Mouse (Mus musculus): ENCODE measurements around the gene Coasy. TPM values are rescaled to one million over a fixed set of nuclear protein-coding genes. Genes with fewer than 3 reads are reported as not detected.

The Coasy gene
- 18.0 TPM for polyA plus RNA-seq (2014; fragmentation: Illumina TruSeq; extraction: RNeasy Lipid Tissue Mini Kit (QIAGEN cat#74804); ENCODE audit: low read depth, low replicate concordance)

DNA sequence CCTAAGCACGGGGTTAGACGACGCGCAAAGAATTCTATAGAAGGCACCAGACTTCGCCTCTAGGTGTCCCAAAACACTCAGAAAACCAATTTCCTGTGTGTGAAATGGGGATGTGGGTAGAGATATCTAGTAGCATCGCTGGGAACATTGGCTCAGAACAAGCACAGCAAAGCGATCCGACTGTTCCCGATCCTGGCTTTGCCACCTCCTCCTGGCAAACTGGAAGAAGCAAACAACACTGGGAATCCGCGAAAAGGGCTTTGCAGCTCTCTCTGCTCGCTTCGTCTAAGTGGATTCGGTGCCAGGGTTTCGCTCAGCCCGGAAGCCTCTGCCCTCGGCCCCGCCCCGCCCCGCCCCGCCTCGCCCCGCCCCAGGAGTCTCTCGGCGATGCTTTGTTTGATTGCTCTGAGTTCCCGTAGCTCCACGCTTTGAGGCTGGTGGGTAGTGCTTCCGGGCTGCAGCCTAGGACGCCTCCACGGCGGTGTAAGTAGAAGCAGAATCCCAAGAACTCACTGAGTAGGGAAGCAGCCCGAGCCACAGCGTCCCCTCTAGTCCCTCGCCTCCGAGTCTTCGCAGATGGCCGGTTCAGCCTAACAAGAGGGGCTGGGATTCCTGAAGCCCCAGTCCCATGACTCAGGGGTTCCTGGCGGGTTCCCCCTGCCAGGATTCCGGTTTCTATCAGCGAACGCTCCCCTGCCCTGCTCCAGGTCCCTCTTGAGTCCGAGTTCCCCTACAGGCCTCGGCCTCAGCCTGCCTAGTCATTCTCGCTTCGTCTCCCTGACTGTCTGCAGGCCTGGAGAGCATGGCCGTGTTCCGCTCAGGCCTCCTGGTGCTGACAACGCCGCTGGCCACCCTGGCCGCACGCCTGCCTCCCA, at the start of gene Coasy:
Gene Coasy, plus strand, starts transcription at position 358 of the 875 bp plus-strand sequence.

DNA sequence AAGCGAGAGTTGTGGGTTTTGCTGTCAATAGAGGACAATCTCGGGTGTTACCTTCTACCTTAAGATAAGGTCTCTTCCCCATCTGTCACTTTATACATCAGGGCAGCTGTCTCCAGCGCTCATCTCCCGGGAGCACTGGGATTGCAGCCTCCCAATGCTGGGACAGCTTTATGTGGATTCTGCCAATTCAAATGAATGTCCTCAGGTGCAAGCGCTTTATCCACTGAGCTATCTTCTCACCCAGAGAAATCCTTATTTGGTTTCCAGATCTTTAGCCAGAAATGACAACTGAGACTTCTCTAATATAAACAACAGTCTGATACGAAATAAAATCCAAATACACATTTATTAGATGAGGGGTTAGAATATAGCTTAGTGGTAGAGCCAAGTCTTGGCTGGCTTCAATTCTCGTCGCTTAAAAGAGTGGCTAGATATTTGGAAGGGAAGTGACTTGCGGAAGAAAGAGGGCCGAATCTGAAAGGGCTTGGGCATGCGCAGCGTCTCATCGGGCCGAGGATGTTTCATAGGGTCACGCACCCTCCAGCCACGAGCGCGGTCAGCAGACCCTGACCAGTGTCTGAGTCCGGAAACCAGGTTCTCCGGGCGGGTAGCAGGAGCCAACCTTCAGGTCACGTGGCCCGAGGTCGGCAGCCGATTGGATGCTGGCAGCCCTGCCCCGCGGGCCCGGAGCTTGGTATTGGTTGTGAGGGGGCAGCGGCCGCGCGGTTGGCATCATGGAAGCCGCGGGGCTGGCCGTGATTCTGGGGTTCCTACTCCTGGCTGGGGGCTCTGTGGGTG, 12.8 kb upstream of the Coasy start, which contains the start of gene Naglu:
Gene Naglu, plus strand, starts transcription at position 622 of the 798 bp plus-strand sequence.

DNA sequence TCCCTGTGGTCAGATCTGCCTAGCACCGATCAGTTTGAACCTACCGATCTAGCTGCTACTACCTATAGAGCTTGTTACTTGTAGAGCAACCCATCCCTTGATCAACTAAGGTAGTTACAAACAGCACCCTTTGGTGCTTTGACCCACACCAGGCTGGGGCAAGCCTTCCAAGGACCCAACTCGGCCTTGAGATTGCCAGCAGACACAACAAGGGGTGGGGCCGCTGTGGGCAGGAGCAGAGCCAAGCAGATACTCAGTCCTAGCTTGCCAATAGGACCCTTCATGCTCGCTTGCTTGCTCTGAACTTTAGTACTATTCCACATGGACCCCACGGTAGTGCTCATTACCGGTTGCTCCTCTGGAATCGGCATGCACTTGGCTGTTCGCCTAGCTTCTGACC, 4.2 kb upstream of the Coasy start, which contains the start of gene Hsd17b1:
Gene Hsd17b1, plus strand, starts transcription at position 291 of the 400 bp plus-strand sequence.

DNA sequence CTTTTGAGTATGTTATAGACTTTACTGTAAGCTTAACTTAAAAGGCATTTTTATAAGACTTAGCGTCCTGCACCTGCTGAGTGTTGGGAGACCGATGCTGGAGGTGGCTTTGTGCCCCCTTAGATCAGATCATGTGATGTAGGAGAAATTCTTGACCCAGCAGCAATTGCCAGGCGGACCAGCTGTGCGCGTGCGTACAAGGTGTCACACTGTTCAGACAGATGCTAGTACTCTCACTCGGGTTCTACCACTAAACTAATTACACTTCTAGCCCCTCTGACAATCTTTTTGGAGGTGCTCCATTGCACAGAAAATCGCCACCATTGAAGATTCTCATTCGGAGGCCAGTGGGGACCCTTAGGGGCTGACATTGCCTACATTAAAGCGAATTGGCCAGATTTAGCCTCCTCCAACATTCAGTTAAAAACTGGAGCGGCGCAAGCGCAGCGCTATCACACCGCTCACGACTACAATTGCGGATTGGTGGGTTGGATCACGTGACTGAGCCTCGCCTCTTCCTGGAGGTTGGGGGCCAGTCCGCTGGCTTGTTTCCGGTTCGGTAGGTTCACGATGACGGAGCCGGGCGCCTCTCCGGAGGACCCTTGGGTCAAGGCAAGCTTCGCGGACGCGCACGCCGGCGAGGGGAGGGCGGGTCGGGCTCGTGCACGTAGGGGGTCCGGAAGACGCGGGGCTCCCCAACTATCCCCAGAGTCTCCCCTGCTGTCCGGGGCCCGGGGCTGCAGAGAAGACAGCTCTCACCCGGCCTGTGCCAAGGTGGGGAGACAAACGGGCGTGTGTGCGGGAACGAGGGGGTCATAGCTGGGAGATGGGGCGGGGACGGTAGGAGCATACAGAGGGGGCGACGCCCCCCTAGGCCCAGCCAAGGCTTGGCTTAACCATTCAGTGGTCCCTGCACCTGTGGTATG, 4.7 kb downstream of the Coasy start, which contains the start of gene Mlx:
Gene Mlx, plus strand, starts transcription at position 522 of the 926 bp plus-strand sequence.

DNA sequence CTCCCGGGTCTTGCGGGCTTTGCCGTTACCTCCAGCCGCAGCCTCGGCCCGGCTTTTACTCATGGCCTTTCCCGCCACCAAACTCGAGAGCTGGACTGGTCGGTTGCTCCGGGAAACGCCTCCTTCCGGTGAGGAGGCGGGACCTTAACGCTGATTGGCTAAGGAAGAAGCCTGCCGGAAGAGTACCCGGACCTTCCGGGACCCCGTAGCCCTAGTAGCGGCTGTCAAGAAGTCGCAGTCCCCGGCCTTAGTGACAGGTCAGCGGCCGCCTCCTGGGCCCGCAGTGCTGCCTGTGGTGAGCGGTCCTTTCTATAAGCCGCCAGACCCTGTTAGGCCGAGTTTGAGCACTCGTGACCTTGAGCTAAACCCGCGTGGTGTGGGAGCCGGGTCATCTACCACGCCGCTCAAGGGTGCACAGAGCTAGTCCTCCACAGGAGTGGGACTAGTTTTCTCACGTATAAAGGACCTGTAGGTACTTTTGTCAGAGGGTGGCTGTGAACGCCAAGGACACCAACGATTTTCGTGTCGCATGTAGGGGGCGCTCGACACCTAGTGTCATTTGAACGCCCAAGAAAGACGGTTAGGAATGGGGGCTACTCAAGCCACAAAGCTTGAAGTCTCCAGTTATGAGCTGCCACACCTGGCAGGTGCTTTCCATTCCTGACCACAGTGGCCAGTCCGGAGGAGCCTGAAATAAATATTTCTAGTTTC, 13.1 kb downstream of the Coasy start, which contains the start of gene Psmc3ip:
Gene Psmc3ip, minus strand, starts transcription at position 123 of the 711 bp plus-strand sequence.

DNA sequence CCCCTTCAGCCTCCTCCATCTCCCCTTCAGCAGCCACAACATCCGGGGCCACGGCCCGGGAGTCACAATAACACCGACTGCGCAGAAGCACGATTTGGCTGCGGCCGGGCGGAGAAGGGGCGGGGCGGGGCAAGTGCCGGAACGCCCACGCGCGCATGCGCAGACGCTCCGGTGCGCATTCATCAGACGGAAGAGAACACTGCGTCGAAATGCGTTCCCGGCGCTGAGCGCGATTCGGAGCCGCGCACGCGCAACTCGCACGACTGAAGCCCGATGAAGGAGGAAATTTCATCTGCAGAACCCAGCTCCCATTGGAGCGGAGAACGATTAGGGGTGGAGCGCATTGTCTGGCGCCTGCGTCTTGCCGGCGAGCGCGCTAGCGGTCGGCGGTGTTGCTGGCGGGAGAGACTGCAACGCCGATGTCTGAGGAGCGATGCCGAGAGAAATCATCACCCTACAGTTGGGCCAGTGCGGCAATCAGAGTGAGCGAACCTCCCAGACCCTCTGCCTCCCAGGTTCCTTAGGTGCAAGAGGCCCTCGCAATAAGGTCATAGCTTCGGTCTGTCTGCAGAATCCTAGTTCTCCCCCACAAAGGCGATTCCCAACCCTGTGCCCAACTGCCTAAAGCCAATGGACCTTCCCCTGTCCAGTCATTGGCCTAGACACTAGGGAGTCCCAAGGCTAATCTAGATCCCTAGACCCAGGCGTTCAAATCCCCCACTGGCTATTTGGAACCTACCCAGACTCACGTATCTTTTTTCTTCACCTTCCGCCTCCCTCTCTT, 37.6 kb downstream of the Coasy start, which contains the start of the genes Retreg3 and Tubg1:
Gene Retreg3, minus strand, starts transcription at position 133 of the 784 bp plus-strand sequence.
Gene Tubg1, plus strand, starts transcription at position 178 of the 784 bp plus-strand sequence.

Other genes with a start within 250 kb of the Coasy start
- gene Stat5b, start 231.8 kb upstream of the Coasy start, polyA plus RNA-seq (2014; fragmentation: Illumina TruSeq; extraction: RNeasy Lipid Tissue Mini Kit (QIAGEN cat#74804); ENCODE audit: low read depth, low replicate concordance): 38.3 TPM
- 22.1 TPM for gene Stat5a, start 223.2 kb upstream of the Coasy start, polyA plus RNA-seq (2014; fragmentation: Illumina TruSeq; extraction: RNeasy Lipid Tissue Mini Kit (QIAGEN cat#74804); ENCODE audit: low read depth, low replicate concordance)
- 83.2 TPM for gene Stat3, start 143.0 kb upstream of the Coasy start, polyA plus RNA-seq (2014; fragmentation: Illumina TruSeq; extraction: RNeasy Lipid Tissue Mini Kit (QIAGEN cat#74804); ENCODE audit: low read depth, low replicate concordance)
- gene Cavin1, start 111.7 kb upstream of the Coasy start, polyA plus RNA-seq (2014; fragmentation: Illumina TruSeq; extraction: RNeasy Lipid Tissue Mini Kit (QIAGEN cat#74804); ENCODE audit: low read depth, low replicate concordance): 133 TPM
- gene Atp6v0a1, start 73.1 kb upstream of the Coasy start, polyA plus RNA-seq (2014; fragmentation: Illumina TruSeq; extraction: RNeasy Lipid Tissue Mini Kit (QIAGEN cat#74804); ENCODE audit: low read depth, low replicate concordance): 72.1 TPM
- 10.5 TPM for gene Naglu, start 12.6 kb upstream of the Coasy start, polyA plus RNA-seq (2014; fragmentation: Illumina TruSeq; extraction: RNeasy Lipid Tissue Mini Kit (QIAGEN cat#74804); ENCODE audit: low read depth, low replicate concordance)
- gene Hsd17b1, start 4.2 kb upstream of the Coasy start, polyA plus RNA-seq (2014; fragmentation: Illumina TruSeq; extraction: RNeasy Lipid Tissue Mini Kit (QIAGEN cat#74804); ENCODE audit: low read depth, low replicate concordance): 0.81 TPM
- gene Mlx, start 4.7 kb downstream of the Coasy start, polyA plus RNA-seq (2014; fragmentation: Illumina TruSeq; extraction: RNeasy Lipid Tissue Mini Kit (QIAGEN cat#74804); ENCODE audit: low read depth, low replicate concordance): 35.5 TPM
- 4.0 TPM for gene Psmc3ip, start 12.9 kb downstream of the Coasy start, polyA plus RNA-seq (2014; fragmentation: Illumina TruSeq; extraction: RNeasy Lipid Tissue Mini Kit (QIAGEN cat#74804); ENCODE audit: low read depth, low replicate concordance)
- 35.9 TPM for gene Retreg3, start 37.3 kb downstream of the Coasy start, polyA plus RNA-seq (2014; fragmentation: Illumina TruSeq; extraction: RNeasy Lipid Tissue Mini Kit (QIAGEN cat#74804); ENCODE audit: low read depth, low replicate concordance)
- 30.3 TPM for gene Tubg1, start 37.4 kb downstream of the Coasy start, polyA plus RNA-seq (2014; fragmentation: Illumina TruSeq; extraction: RNeasy Lipid Tissue Mini Kit (QIAGEN cat#74804); ENCODE audit: low read depth, low replicate concordance)
- gene Tubg2, start 73.3 kb downstream of the Coasy start, polyA plus RNA-seq (2014; fragmentation: Illumina TruSeq; extraction: RNeasy Lipid Tissue Mini Kit (QIAGEN cat#74804); ENCODE audit: low read depth, low replicate concordance): 2.6 TPM
- 2.4 TPM for gene Cntnap1, start 88.0 kb downstream of the Coasy start, polyA plus RNA-seq (2014; fragmentation: Illumina TruSeq; extraction: RNeasy Lipid Tissue Mini Kit (QIAGEN cat#74804); ENCODE audit: low read depth, low replicate concordance)
- gene Plekhh3, start 88.8 kb downstream of the Coasy start, polyA plus RNA-seq (2014; fragmentation: Illumina TruSeq; extraction: RNeasy Lipid Tissue Mini Kit (QIAGEN cat#74804); ENCODE audit: low read depth, low replicate concordance): 16.2 TPM
- not detected for gene Ccr10, start 92.9 kb downstream of the Coasy start, polyA plus RNA-seq (2014; fragmentation: Illumina TruSeq; extraction: RNeasy Lipid Tissue Mini Kit (QIAGEN cat#74804); ENCODE audit: low read depth, low replicate concordance)
- gene Ezh1, start 143.9 kb downstream of the Coasy start, polyA plus RNA-seq (2014; fragmentation: Illumina TruSeq; extraction: RNeasy Lipid Tissue Mini Kit (QIAGEN cat#74804); ENCODE audit: low read depth, low replicate concordance): 30.8 TPM
- gene Ramp2, start 163.5 kb downstream of the Coasy start, polyA plus RNA-seq (2014; fragmentation: Illumina TruSeq; extraction: RNeasy Lipid Tissue Mini Kit (QIAGEN cat#74804); ENCODE audit: low read depth, low replicate concordance): 49.3 TPM
- 142 TPM for gene Vps25, start 171.1 kb downstream of the Coasy start, polyA plus RNA-seq (2014; fragmentation: Illumina TruSeq; extraction: RNeasy Lipid Tissue Mini Kit (QIAGEN cat#74804); ENCODE audit: low read depth, low replicate concordance)
- gene Wnk4, start 178.0 kb downstream of the Coasy start, polyA plus RNA-seq (2014; fragmentation: Illumina TruSeq; extraction: RNeasy Lipid Tissue Mini Kit (QIAGEN cat#74804); ENCODE audit: low read depth, low replicate concordance): 13.8 TPM
- 0.58 TPM for gene Cntd1, start 196.4 kb downstream of the Coasy start, polyA plus RNA-seq (2014; fragmentation: Illumina TruSeq; extraction: RNeasy Lipid Tissue Mini Kit (QIAGEN cat#74804); ENCODE audit: low read depth, low replicate concordance)
- 111 TPM for gene Coa3, start 196.5 kb downstream of the Coasy start, polyA plus RNA-seq (2014; fragmentation: Illumina TruSeq; extraction: RNeasy Lipid Tissue Mini Kit (QIAGEN cat#74804); ENCODE audit: low read depth, low replicate concordance)
- 86.4 TPM for gene Becn1, start 219.7 kb downstream of the Coasy start, polyA plus RNA-seq (2014; fragmentation: Illumina TruSeq; extraction: RNeasy Lipid Tissue Mini Kit (QIAGEN cat#74804); ENCODE audit: low read depth, low replicate concordance)
- gene Psme3, start 233.6 kb downstream of the Coasy start, polyA plus RNA-seq (2014; fragmentation: Illumina TruSeq; extraction: RNeasy Lipid Tissue Mini Kit (QIAGEN cat#74804); ENCODE audit: low read depth, low replicate concordance): 58.9 TPM
- 2.0 TPM for gene Aoc2, start 242.5 kb downstream of the Coasy start, polyA plus RNA-seq (2014; fragmentation: Illumina TruSeq; extraction: RNeasy Lipid Tissue Mini Kit (QIAGEN cat#74804); ENCODE audit: low read depth, low replicate concordance)
- gene Aoc3, start 248.0 kb downstream of the Coasy start, polyA plus RNA-seq (2014; fragmentation: Illumina TruSeq; extraction: RNeasy Lipid Tissue Mini Kit (QIAGEN cat#74804); ENCODE audit: low read depth, low replicate concordance): 10.5 TPM